18 mouse cellular contexts compared by ENCODE assay signal in the genomic region with DNA sequence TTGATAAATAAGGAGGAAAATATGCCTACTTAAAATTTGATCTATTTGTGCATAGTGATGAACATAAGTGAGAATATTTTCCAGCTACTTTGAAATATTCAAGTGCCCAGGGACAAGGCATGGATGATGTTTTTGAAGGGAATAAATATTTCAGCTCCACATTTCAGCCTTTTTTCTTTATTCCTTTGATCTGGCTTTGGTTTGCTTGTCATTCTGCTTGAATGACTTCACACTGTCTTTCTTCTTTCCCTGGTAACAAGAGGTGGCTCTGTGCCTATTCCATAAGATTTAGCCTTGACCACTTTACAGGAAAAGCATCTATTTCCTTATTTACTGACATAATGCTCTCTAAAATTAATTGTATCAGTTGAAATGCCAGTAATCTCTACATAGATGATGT.
"Had no signal": no experiment of that assay in that cellular context is flagged by ENCODE, and none has a peak within 500 bp of the region (broad histone marks: within the 10 kb centered on the region; RNA-seq: fewer than 3 reads in every experiment).

No protein-coding gene starts in this region.

- H3K4me2 ChIP-seq: liver, embryonic 12.5 days; lung, embryonic 14.5 days; midbrain, embryonic 13.5 days; neural tube, embryonic 13.5 days; neural tube, embryonic 15.5 days had no signal

- H3K9ac ChIP-seq: liver, embryonic 12.5 days; liver, embryonic 14.5 days; lung, embryonic 14.5 days; midbrain, embryonic 13.5 days; neural tube, embryonic 13.5 days; neural tube, embryonic 15.5 days had no signal

- DNase-seq: lung, adult 18-20 months; lung, embryonic 14.5 days; lung, postnatal 10 days; lung, postnatal 4 days; right cerebral cortex, adult 18-20 months; right cerebral cortex, postnatal 25 days; right cerebral cortex, postnatal 4 days; spleen, adult 18-20 months; thymus, adult 18-20 months; thymus, postnatal 25 days; thymus, postnatal 4 days had no signal

- ATAC-seq: liver, embryonic 12.5 days; midbrain, embryonic 13.5 days had no signal

- H3K4me1 ChIP-seq: liver, embryonic 12.5 days; neural tube, embryonic 13.5 days; neural tube, embryonic 15.5 days had no signal

- H3K4me3 ChIP-seq: liver, embryonic 12.5 days; midbrain, embryonic 10.5 days; midbrain, embryonic 13.5 days; myocyte; neural tube, embryonic 13.5 days; neural tube, embryonic 15.5 days had no signal

- H3K27ac ChIP-seq: liver, embryonic 12.5 days; liver, embryonic 14.5 days; midbrain, embryonic 10.5 days; neural tube, embryonic 13.5 days; neural tube, embryonic 15.5 days had no signal

- H3K27me3 ChIP-seq: liver, embryonic 12.5 days; midbrain, embryonic 13.5 days; neural tube, embryonic 13.5 days; neural tube, embryonic 15.5 days had no signal

- H3K36me3 ChIP-seq: liver, embryonic 12.5 days; midbrain, embryonic 10.5 days; midbrain, embryonic 13.5 days; neural tube, embryonic 13.5 days; neural tube, embryonic 15.5 days had no signal

- H3K9me3 ChIP-seq: liver, embryonic 12.5 days; midbrain, embryonic 10.5 days; midbrain, embryonic 13.5 days; neural tube, embryonic 13.5 days; neural tube, embryonic 15.5 days had no signal
